Mouse (Mus musculus): ENCODE results near the gene Krt32.

Gene Krt32

GRCm38 (mm10) chr11:100087861-100088260, at the start of gene Krt32:
Krt32 (minus strand) TSS chr11:100088226.
- DNase-seq (ENCODE audit: low read depth, low spot score): no peak

- no peak for DNase-seq (ENCODE audit: low read depth, low spot score)
Measured at GRCm38 (mm10) chr11:100137693-100138092, 49.7 kb upstream of the Krt32 start.

GRCm38 (mm10) chr11:100136559-100136958, 48.5 kb upstream of the Krt32 start:
- no peak for DNase-seq (ENCODE audit: low read depth, low spot score)

- no peak for DNase-seq (ENCODE audit: low read depth, low spot score)
Measured at GRCm38 (mm10) chr11:100135731-100136130, 47.7 kb upstream of the Krt32 start, which contains the start of gene Krt15. Krt15 (minus strand) TSS chr11:100135928.

GRCm38 (mm10) chr11:100124901-100125300, 36.9 kb upstream of the Krt32 start:
- no peak for DNase-seq (ENCODE audit: low read depth, low spot score)

- no peak for DNase-seq (ENCODE audit: low read depth, low spot score)
Measured at GRCm38 (mm10) chr11:100121466-100121865, 33.4 kb upstream of the Krt32 start, which contains the start of gene Krt13. Krt13 (minus strand) TSS chr11:100121566.

- DNase-seq (ENCODE audit: low read depth, low spot score): no peak
Measured at GRCm38 (mm10) chr11:100120331-100120730, 32.3 kb upstream of the Krt32 start.

- no peak for DNase-seq (ENCODE audit: low read depth, low spot score)
Measured at GRCm38 (mm10) chr11:100113742-100114029, 25.7 kb upstream of the Krt32 start.

- DNase-seq (ENCODE audit: low read depth, low spot score): no peak
Measured at GRCm38 (mm10) chr11:100112935-100113741, 25.1 kb upstream of the Krt32 start.

- DNase-seq (ENCODE audit: low read depth, low spot score): no peak
Measured at GRCm38 (mm10) chr11:100105576-100106122, 17.6 kb upstream of the Krt32 start, which contains the start of gene Krt36. Krt36 (minus strand) TSS chr11:100105626.

GRCm38 (mm10) chr11:100102693-100103429, 14.8 kb upstream of the Krt32 start:
- peak; percentile 11 for DNase-seq (ENCODE audit: low read depth, low spot score)

- DNase-seq (ENCODE audit: low read depth, low spot score): no peak
Measured at GRCm38 (mm10) chr11:100100391-100100790, 12.4 kb upstream of the Krt32 start.

- no peak for DNase-seq (ENCODE audit: low read depth, low spot score)
Measured at GRCm38 (mm10) chr11:100097819-100098218, 9.8 kb upstream of the Krt32 start.

- DNase-seq (ENCODE audit: low read depth, low spot score): peak; percentile 21
Measured at GRCm38 (mm10) chr11:100096141-100096540, 8.1 kb upstream of the Krt32 start, which contains the start of gene Krt35. Krt35 (minus strand) TSS chr11:100096241.

- DNase-seq (ENCODE audit: low read depth, low spot score): no peak
Measured at GRCm38 (mm10) chr11:100088378-100089025, 476 bp upstream of the Krt32 start.

GRCm38 (mm10) chr11:100073873-100074272, 14.2 kb downstream of the Krt32 start:
- no peak for DNase-seq (ENCODE audit: low read depth, low spot score)

- no peak for DNase-seq (ENCODE audit: low read depth, low spot score)
Measured at GRCm38 (mm10) chr11:100067293-100068036, 20.6 kb downstream of the Krt32 start.

- no peak for DNase-seq (ENCODE audit: low read depth, low spot score)
Measured at GRCm38 (mm10) chr11:100066236-100067010, 21.6 kb downstream of the Krt32 start.

- peak; percentile 14 for DNase-seq (ENCODE audit: low read depth, low spot score)
Measured at GRCm38 (mm10) chr11:100058875-100059274, 29.2 kb downstream of the Krt32 start.

Measured in forelimb bud, embryonic 11.5 days (tissue).